Mouse (Mus musculus) liver, embryonic 13.5 days (tissue): ENCODE results near the gene Hrc. TPM values are rescaled to one million over a fixed set of nuclear protein-coding genes. Genes with fewer than 3 reads are reported as not detected.
A peak's percentile ranks its signal among the peaks of the same experiment; 100 is the strongest.

ENCODE experiments used
- ATAC-seq: fragments of 200-750 bp; cut with Nextera tagmentation; 2 replicates; pipeline ENCODE4 v1.8.0; 2017; ENCODE audit warnings: low read depth, mild to moderate bottlenecking, moderate number of reproducible peaks, moderate library complexity
- DNase-seq: peaks from one replicate; pipeline ENCODE4 v3.0.0; 2022
- H3K27ac ChIP-seq: fragments of 300-500 bp; sonication (generic); 2 replicates; pipeline ENCODE4 v1.5.1; 2015; ENCODE audit warnings: moderate library complexity, mild to moderate bottlenecking, inconsistent platforms
- H3K27me3 ChIP-seq: fragments of 300-500 bp; sonication (generic); 2 replicates; pipeline ENCODE4 v1.6.1; 2015; ENCODE audit warnings: mild to moderate bottlenecking, inconsistent platforms
- H3K36me3 ChIP-seq: fragments of 300-500 bp; sonication (generic); 2 replicates; pipeline ENCODE4 v1.6.1; 2015; ENCODE audit warnings: mild to moderate bottlenecking, inconsistent platforms
- H3K4me1 ChIP-seq: fragments of 300-500 bp; sonication (generic); replicated peaks from 2 replicates; pipeline ENCODE4 v1.6.1; 2015; ENCODE audit warnings: inconsistent platforms
- H3K4me2 ChIP-seq: fragments of 300-500 bp; sonication (generic); 2 replicates; pipeline ENCODE4 v1.6.1; 2015; ENCODE audit warnings: inconsistent platforms, mild to moderate bottlenecking, moderate library complexity
- H3K4me3 ChIP-seq: fragments of 300-500 bp; sonication (generic); replicated peaks from 2 replicates; pipeline ENCODE4 v1.5.1; 2015; ENCODE audit warnings: mild to moderate bottlenecking, inconsistent platforms
- H3K9ac ChIP-seq: fragments of 300-500 bp; sonication (generic); 2 replicates; pipeline ENCODE4 v1.6.1; 2015; ENCODE audit warnings: mild to moderate bottlenecking, inconsistent platforms
- H3K9me3 ChIP-seq: fragments of 300-500 bp; sonication (generic); replicated peaks from 2 replicates; pipeline ENCODE4 v1.6.1; 2016; ENCODE audit warnings: inconsistent platforms
- WGBS: fragments of 180-500 bp; shearing (Covaris S2); methylation state at CpG from one replicate; pipeline ENCODE4 v1.1.7; 2015; ENCODE audit not compliant: insufficient replicate concordance; 5-methylcytosine and 5-hydroxymethylcytosine counted together
- polyA plus RNA-seq: library from polyadenylated mRNA; unstranded; fragments of >200 nt; fragmentation: Nextera tagmentation; extraction: Ambion mirVana; gene quantifications from 2 replicates; pipeline ENCODE4 v1.2.1, GENCODE M21; 2015

Hrc gene
- 0.12 and 0.15 TPM in 2 replicates for polyA plus RNA-seq

DNA sequence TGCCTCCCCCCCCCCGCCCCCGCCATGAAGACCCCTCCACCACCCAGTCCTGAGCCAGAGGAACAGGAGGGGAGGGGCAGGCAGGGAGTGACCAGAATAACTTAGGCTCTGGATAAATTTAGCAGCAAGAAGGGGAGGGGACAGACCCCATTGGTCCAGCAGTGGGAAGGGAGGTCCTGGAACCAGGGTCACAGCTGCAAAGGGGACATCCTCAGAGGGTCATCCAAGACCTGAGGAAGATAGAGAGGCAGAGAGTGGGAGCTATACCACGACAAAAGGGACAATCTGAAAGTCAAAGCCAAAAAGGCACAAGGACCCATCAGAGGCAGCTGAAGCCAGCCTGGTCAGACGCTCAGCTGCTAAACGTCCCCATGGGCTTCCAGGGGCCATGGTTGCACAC is at the start of gene Hrc:
Gene Hrc (plus strand): TSS at position 235 of the 400 bp plus-strand sequence.
- Histone ChIP-seq H3K4me2 (no peak within 1 kb of the TSS), H3K4me3 (no peak within 1 kb of the TSS), H3K4me1 (peaks cover 45% of the 10 kb centered on the region), H3K36me3 (no peaks in the 10 kb centered on the region), H3K27ac (no peak within 1 kb of the TSS), H3K9me3 (no peaks in the 10 kb centered on the region), H3K9ac (no peak within 1 kb of the TSS), H3K27me3 (peaks cover 81% of the 10 kb centered on the region)
- 36% methylated on average over 5 of the region's 5 CpGs for WGBS
- DNase-seq (no peak), ATAC-seq (no peak)

DNA sequence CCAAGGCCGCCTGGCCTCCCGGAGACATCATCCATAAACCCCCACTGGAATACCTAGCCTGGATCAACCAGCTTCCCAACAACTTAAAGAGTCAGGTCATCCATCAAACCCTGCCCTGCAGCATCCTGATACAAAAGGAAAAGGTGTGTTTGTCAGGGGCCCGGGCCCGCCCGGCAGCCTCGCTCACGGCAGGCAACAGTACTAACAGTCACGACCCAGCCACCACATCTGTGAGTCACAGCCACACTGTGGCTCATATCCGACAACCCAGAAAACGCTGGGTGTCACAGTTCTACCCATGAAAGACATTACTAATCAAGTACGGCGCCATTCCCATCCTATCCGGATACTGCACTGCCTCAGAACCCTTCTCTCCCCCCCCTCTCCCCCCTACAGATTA is 48.6 kb upstream of the Hrc start:
- H3K4me2 ChIP-seq = no peak overlapping the region
- no peaks in the 10 kb centered on the region for H3K4me1 ChIP-seq
- DNase-seq (no peak), ATAC-seq (no peak)
- H3K9me3 ChIP-seq = no peaks in the 10 kb centered on the region
- no peak overlapping the region for H3K4me3 ChIP-seq
- H3K9ac ChIP-seq = no peak overlapping the region
- H3K27me3 ChIP-seq = 0 out of 2 replicates have a peak, but pooled peaks cover 3% of the 10 kb centered on the region
- H3K36me3 ChIP-seq = no peaks in the 10 kb centered on the region
- no peak overlapping the region for H3K27ac ChIP-seq
- WGBS = 67% methylated on average over 13 of the region's 13 CpGs

DNA sequence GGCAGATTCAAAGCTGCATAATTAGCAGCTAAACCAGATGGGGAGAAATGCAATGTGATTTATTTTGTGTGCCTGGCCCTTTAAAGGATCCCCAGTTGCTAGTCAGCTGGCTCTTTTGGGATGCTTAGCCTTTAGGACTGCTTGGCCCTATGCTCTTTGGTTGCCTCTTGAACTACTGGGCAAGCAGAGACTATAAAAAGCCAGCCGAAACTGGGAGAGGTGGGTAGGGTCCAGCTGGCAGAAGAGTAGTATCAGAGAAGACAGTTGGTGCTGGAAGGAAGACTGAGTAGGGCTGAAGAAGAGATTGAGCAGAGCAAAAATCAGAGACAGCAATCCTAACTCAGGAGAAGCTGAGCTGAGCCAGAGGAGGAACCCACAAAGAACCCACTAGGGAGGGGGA is 38.5 kb upstream of the Hrc start:
- Histone ChIP-seq H3K9ac (no peak overlapping the region), H3K9me3 (no peaks in the 10 kb centered on the region), H3K27ac (no peak overlapping the region), H3K4me2 (no peak overlapping the region), H3K27me3 (peaks cover 6% of the 10 kb centered on the region; the same call in 1 of the 2 replicates), H3K4me3 (no peak overlapping the region), H3K4me1 (no peaks in the 10 kb centered on the region), H3K36me3 (no peaks in the 10 kb centered on the region)
- DNase-seq = no peak
- WGBS = 58% methylated on average over 1 of the region's 1 CpGs
- ATAC-seq = no peak

DNA sequence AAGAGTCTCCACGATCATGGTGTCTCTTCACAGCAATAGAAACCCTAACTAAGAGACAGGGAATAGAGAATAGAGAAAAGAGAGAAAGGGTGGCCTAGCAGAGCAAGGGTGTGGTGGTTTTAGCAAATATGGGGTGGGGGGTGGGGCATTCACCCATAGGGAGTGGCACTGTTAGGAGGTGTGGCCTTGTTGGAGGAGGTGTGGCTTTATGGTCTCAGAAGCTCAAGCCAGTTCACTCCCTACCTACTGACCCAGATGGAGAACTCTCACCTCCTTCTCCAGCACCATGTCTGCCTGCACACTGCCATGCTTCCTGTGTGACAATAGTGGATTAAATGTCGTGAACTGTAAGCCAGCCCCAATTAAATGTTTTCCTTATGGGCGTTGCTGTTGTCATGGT is 37.5 kb upstream of the Hrc start:
- WGBS = 56% methylated on average over 3 of the region's 3 CpGs
- no peak for ATAC-seq
- Histone ChIP-seq H3K4me1 (no peaks in the 10 kb centered on the region), H3K9me3 (no peaks in the 10 kb centered on the region), H3K36me3 (no peaks in the 10 kb centered on the region), H3K4me2 (no peak overlapping the region), H3K4me3 (no peak overlapping the region), H3K9ac (no peak overlapping the region), H3K27me3 (peaks cover 10% of the 10 kb centered on the region; the same call in 1 of the 2 replicates), H3K27ac (no peak overlapping the region)
- DNase-seq = no peak

DNA sequence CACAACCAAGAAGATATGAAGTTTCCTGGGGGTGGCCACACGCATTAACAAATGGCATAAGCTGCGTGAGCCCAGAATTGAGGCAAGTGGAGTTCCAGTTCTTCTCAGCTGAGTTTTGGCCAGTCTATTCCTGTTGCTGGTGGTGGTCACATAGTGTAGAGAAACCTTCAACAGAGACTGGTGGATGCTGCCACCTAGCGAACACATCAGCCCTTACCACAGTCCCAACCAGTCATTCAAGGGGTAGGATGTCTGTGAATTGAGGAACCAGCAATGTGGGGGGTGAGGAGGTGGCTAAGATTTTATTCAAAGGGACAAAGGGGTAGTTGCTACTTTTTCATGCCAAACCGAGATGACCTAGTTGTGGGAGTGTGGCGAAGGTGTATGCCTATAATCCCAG is 35.3 kb upstream of the Hrc start:
- H3K4me3 ChIP-seq = no peak overlapping the region
- H3K9me3 ChIP-seq = no peaks in the 10 kb centered on the region
- H3K27me3 ChIP-seq = peaks cover 14% of the 10 kb centered on the region
- WGBS = 11% methylated on average over 5 of the region's 5 CpGs
- no peaks in the 10 kb centered on the region for H3K4me1 ChIP-seq
- H3K9ac ChIP-seq = no peak overlapping the region
- peak; percentile 19 for DNase-seq
- no peaks in the 10 kb centered on the region for H3K36me3 ChIP-seq
- H3K27ac ChIP-seq = no peak overlapping the region
- no peak for ATAC-seq
- H3K4me2 ChIP-seq = no peak overlapping the region

DNA sequence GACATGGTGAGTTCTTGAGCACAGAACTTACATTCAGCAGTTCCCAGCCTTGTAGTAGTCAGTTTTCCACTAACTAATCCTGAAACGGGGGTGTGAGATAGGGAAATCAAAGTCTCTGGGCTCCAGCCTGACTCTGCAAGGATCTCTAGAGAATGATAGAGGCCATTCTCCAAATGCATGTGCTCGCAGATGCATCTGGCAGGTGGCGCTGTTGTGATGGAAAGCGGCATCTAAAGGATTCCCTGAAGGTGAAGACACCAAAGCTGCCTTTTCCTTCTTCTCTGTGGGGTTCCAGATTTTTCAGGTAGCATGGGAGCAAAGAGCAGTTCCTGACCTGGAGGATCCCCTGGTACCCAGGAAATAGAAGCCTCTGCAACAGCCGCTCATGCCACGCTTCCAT is 34.8 kb upstream of the Hrc start:
- WGBS = 19% methylated on average over 6 of the region's 6 CpGs
- Histone ChIP-seq H3K4me1 (peaks cover 2% of the 10 kb centered on the region; the same call in 1 of the 2 replicates), H3K9me3 (no peaks in the 10 kb centered on the region), H3K9ac (no peak overlapping the region), H3K27me3 (peaks cover 14% of the 10 kb centered on the region), H3K36me3 (no peaks in the 10 kb centered on the region), H3K4me3 (no peak overlapping the region), H3K4me2 (no peak overlapping the region), H3K27ac (no peak overlapping the region)
- no peak for ATAC-seq
- DNase-seq = peak; percentile 11

DNA sequence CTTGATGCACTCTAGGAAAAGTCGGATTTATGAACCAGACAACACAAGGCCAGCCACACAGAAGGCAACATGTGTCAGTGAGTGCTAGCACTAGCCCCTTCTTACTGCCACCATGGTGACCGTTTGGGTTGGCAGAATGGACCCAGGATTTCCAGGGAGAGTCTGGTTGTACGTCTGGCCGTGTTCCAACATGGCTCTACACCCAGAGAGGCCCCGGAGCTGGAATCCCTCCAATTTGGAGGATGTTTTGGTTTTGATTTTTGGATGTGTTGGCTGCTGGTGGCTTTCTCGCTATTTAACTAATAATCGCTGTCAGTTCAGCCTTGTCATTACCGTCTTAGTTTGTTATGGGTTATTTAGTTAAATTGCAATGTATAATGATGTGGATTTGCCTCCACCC is 32.5 kb upstream of the Hrc start:
- ATAC-seq (no peak), DNase-seq (no peak)
- no peak overlapping the region for H3K4me2 ChIP-seq
- peaks cover 14% of the 10 kb centered on the region for H3K27me3 ChIP-seq
- peaks cover 5% of the 10 kb centered on the region; the same call in 1 of the 2 replicates for H3K4me1 ChIP-seq
- H3K9me3 ChIP-seq = no peaks in the 10 kb centered on the region
- WGBS = 68% methylated on average over 8 of the region's 8 CpGs
- no peaks in the 10 kb centered on the region for H3K36me3 ChIP-seq
- H3K4me3 ChIP-seq = no peak overlapping the region
- H3K9ac ChIP-seq = no peak overlapping the region
- no peak overlapping the region for H3K27ac ChIP-seq

DNA sequence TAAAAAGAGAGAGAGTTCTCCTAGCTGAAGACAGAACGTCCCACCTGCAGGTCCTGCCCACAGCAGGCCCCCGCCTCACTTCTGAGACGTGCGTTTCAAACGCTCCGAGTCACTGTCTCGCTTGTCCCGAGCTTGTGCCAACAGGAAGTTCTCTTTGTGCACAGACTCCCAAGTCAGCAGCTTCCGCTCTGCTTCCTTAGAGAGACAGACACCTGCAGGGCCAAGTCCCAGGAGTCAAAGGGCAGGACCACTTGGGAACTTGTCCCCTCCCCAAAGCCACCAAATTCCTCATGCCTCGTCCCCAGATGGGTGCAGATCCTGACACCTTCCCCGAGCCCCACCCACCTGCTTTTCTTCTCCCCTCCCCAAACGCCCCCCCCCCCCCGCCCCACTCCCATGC is 30.2 kb upstream of the Hrc start:
- DNase-seq (no peak), ATAC-seq (no peak)
- Histone ChIP-seq H3K36me3 (no peaks in the 10 kb centered on the region), H3K4me2 (no peak overlapping the region), H3K27me3 (peaks cover 14% of the 10 kb centered on the region), H3K27ac (no peak overlapping the region), H3K9ac (no peak overlapping the region), H3K4me1 (peaks cover 5% of the 10 kb centered on the region; the same call in 1 of the 2 replicates), H3K4me3 (no peak overlapping the region), H3K9me3 (no peaks in the 10 kb centered on the region)
- 21% methylated on average over 13 of the region's 13 CpGs for WGBS

DNA sequence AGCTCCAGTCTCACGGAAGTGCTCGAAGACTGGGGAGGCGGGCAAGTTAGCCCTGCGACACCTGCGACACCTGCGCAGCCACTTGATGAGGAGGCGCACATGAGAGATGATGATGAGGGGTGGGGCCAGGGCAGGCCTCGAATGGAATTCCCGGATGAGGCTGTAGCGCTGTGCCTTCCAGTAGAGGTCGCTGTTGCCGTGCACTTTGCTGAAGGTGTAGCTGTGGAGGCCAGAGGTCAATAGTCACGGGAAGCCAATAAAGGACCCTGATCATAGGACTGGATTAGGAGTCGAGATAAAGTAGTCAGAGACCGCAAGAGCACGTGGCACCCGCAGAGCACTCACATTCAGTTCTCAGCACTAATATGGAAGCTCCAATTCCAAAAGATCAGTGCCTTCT is 29.8 kb upstream of the Hrc start:
- H3K36me3 ChIP-seq = no peaks in the 10 kb centered on the region
- no peaks in the 10 kb centered on the region for H3K9me3 ChIP-seq
- DNase-seq = peak; percentile 45
- no peak overlapping the region for H3K9ac ChIP-seq
- H3K4me1 ChIP-seq = peaks cover 5% of the 10 kb centered on the region; the same call in 1 of the 2 replicates
- H3K4me3 ChIP-seq = no peak overlapping the region
- no peak overlapping the region for H3K4me2 ChIP-seq
- peaks cover 14% of the 10 kb centered on the region for H3K27me3 ChIP-seq
- WGBS = 3% methylated on average over 17 of the region's 17 CpGs
- no peak overlapping the region for H3K27ac ChIP-seq
- peak; percentile 43; the same call in 1 of the 2 replicates for ATAC-seq

DNA sequence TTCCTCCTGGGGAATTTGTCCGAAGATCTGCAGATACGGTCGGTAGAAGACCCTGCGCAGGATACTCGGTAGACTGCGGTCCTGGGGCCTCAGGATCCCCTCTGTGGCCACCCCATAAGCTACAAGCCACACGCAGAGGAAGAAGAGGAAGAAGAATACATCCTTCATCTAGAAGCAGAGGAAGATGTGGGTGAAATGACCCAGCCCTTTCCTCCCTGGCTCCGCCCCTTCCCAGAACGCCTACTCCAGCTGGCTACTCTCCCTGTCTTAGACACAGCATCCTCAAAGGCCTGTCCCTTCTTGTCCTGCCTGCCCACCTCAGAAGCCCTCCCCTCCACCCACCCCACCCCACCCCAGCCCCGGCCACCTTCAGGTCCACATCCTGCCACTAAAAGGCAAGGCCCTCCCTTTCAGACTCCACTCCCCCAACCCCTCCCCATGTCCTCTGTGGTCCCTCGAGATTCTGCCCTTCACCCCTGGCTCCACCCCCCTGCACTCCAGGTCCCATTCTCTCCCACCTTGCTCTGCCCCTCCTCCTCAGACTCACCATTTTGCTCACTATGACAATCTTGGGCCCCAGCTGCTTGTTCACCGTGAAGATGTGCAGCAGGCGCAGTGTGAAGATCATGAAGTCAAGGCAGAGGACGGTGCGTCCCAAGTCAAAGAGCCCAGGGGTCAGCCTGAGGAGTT is 26.4 kb upstream of the Hrc start:
- Histone ChIP-seq H3K4me2 (no peak overlapping the region), H3K9ac (no peak overlapping the region), H3K9me3 (no peaks in the 10 kb centered on the region), H3K27ac (no peak overlapping the region), H3K4me3 (no peak overlapping the region), H3K27me3 (0 out of 2 replicates have a peak, but pooled peaks cover 4% of the 10 kb centered on the region), H3K36me3 (no peaks in the 10 kb centered on the region), H3K4me1 (peaks cover 7% of the 10 kb centered on the region; the same call in 1 of the 2 replicates)
- 24% methylated on average over 15 of the region's 15 CpGs for WGBS
- ATAC-seq (no peak), DNase-seq (no peak)

DNA sequence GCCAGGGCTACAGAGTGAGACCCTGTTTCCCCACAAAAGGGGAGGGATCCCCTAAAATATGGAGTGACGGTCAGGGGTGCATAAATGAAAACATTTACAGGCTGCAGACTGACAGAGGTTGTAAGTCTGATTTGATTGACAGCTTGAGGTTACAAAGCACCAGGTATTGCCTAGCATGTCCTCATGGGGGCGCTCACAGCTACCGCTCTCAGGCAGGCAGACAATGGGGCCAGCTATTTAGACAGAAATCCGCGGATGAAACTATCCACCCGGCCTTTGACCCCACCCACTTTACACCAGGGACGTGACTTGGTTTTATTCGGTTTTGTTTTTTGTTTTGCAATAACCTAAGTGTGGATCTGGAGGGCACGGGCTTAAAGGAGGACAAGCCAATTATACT is 25.6 kb upstream of the Hrc start:
- Histone ChIP-seq H3K4me2 (no peak overlapping the region), H3K9me3 (no peaks in the 10 kb centered on the region), H3K4me3 (no peak overlapping the region), H3K27me3 (no peaks in the 10 kb centered on the region), H3K4me1 (peaks cover 7% of the 10 kb centered on the region; the same call in 1 of the 2 replicates), H3K27ac (no peak overlapping the region), H3K9ac (no peak overlapping the region), H3K36me3 (no peaks in the 10 kb centered on the region)
- 15% methylated on average over 9 of the region's 9 CpGs for WGBS
- ATAC-seq = no peak
- DNase-seq = no peak

DNA sequence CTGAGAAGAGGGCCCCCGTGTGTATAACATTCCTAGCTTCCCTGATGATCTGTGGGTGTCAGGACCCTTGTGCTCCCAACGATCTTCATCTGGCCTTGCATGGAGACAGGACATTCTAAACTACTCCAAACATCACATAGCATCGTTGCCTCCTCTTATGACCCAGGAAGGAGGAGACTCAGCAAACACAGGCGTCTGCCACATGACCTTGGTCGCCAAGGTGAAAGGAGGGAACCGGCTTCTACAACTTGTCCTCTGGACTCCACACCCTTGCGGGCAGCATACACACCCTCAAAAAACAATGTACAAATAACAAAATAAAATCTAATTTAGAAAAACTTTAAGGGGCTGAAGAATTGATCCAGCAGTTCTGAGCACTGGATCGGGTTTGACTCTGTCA is 23.1 kb upstream of the Hrc start:
- no peak overlapping the region for H3K4me2 ChIP-seq
- no peaks in the 10 kb centered on the region for H3K27me3 ChIP-seq
- no peaks in the 10 kb centered on the region for H3K36me3 ChIP-seq
- no peak for ATAC-seq
- 0 out of 2 replicates have a peak, but pooled peaks cover 2% of the 10 kb centered on the region for H3K4me1 ChIP-seq
- no peak overlapping the region for H3K4me3 ChIP-seq
- no peak overlapping the region for H3K27ac ChIP-seq
- DNase-seq = no peak
- H3K9me3 ChIP-seq = no peaks in the 10 kb centered on the region
- 42% methylated on average over 8 of the region's 8 CpGs for WGBS
- H3K9ac ChIP-seq = no peak overlapping the region
